Mouse (Mus musculus): ENCODE measurements around the gene Nup85. TPM values are rescaled to one million over a fixed set of nuclear protein-coding genes. Genes with fewer than 3 reads are reported as not detected.
A peak's percentile ranks its signal among the peaks of the same experiment; 100 is the strongest.
"Not testable (repeated sequence)": the region's sequence is repeated elsewhere in the genome, so short reads cannot be mapped to it uniquely, and the experiment has no call there.

Gene Nup85
- polyA plus RNA-seq (2015; fragmentation: Nextera tagmentation; extraction: Ambion mirVana): 150 and 155 TPM in 2 replicates

- peak within 1 kb of the TSS; percentile 74 for H3K4me2 ChIP-seq (replicated peaks)
- 0 out of 2 replicates have a peak, but pooled peaks cover 12% of the 10 kb centered on the region for H3K4me1 ChIP-seq (replicated peaks)
- peak; percentile 96 for ATAC-seq
- H3K27me3 ChIP-seq (replicated peaks): no peaks in the 10 kb centered on the region
- no peaks in the 10 kb centered on the region for H3K9me3 ChIP-seq
- H3K4me3 ChIP-seq (replicated peaks): peak within 1 kb of the TSS; percentile 88
- WGBS: under 1% methylated on average over 42 of the region's 42 CpGs
- peaks cover 22% of the 10 kb centered on the region for H3K36me3 ChIP-seq
- peak within 1 kb of the TSS; percentile 70 for H3K9ac ChIP-seq
- peak within 1 kb of the TSS; percentile 80 for H3K27ac ChIP-seq
Observed at GRCm38 (mm10) chr11:115564064-115564809, at the start of gene Nup85. Nup85 (plus strand) TSS chr11:115564434.

GRCm38 (mm10) chr11:115515021-115515420 lies 49.2 kb upstream of the Nup85 start:
- Histone ChIP-seq H3K9ac (no peak overlapping the region), H3K4me3 (replicated peaks) (no peak overlapping the region), H3K36me3 (no peaks in the 10 kb centered on the region), H3K4me2 (replicated peaks) (no peak overlapping the region), H3K4me1 (replicated peaks) (peaks cover 26% of the 10 kb centered on the region), H3K27ac (no peak overlapping the region), H3K27me3 (replicated peaks) (no peaks in the 10 kb centered on the region), H3K9me3 (no peaks in the 10 kb centered on the region)
- WGBS: 68% methylated on average over 6 of the region's 6 CpGs
- no peak for ATAC-seq

- 73% methylated on average over 5 of the region's 5 CpGs for WGBS
- Histone ChIP-seq H3K4me2 (replicated peaks) (no peak overlapping the region), H3K27me3 (replicated peaks) (no peaks in the 10 kb centered on the region), H3K9me3 (no peaks in the 10 kb centered on the region), H3K27ac (no peak overlapping the region), H3K36me3 (no peaks in the 10 kb centered on the region), H3K4me3 (replicated peaks) (no peak overlapping the region), H3K4me1 (replicated peaks) (peaks cover 11% of the 10 kb centered on the region), H3K9ac (no peak overlapping the region)
- no peak for ATAC-seq
Observed at GRCm38 (mm10) chr11:115516942-115517341, 47.3 kb upstream of the Nup85 start.

- Histone ChIP-seq H3K27me3 (replicated peaks) (no peaks in the 10 kb centered on the region), H3K9ac (no peak overlapping the region), H3K9me3 (no peaks in the 10 kb centered on the region), H3K27ac (no peak overlapping the region), H3K4me1 (replicated peaks) (no peaks in the 10 kb centered on the region), H3K4me3 (replicated peaks) (no peak overlapping the region), H3K4me2 (replicated peaks) (no peak overlapping the region), H3K36me3 (0 out of 2 replicates have a peak, but pooled peaks cover 5% of the 10 kb centered on the region)
- WGBS: 66% methylated on average over 9 of the region's 9 CpGs
- no peak for ATAC-seq
Observed at GRCm38 (mm10) chr11:115518693-115519092, 45.5 kb upstream of the Nup85 start.

- Histone ChIP-seq H3K4me1 (replicated peaks) (no peaks in the 10 kb centered on the region), H3K27me3 (replicated peaks) (no peaks in the 10 kb centered on the region), H3K9ac (no peak overlapping the region), H3K9me3 (no peaks in the 10 kb centered on the region), H3K36me3 (0 out of 2 replicates have a peak, but pooled peaks cover 7% of the 10 kb centered on the region), H3K4me3 (replicated peaks) (no peak overlapping the region), H3K4me2 (replicated peaks) (no peak overlapping the region), H3K27ac (no peak overlapping the region)
- ATAC-seq: no peak
- 86% methylated on average over 3 of the region's 3 CpGs for WGBS
Observed at GRCm38 (mm10) chr11:115519581-115519980, 44.7 kb upstream of the Nup85 start.

- Histone ChIP-seq H3K27ac (no peak overlapping the region), H3K4me3 (replicated peaks) (no peak overlapping the region), H3K4me1 (replicated peaks) (no peaks in the 10 kb centered on the region), H3K36me3 (peaks cover 10% of the 10 kb centered on the region), H3K9me3 (no peaks in the 10 kb centered on the region), H3K27me3 (replicated peaks) (no peaks in the 10 kb centered on the region), H3K4me2 (replicated peaks) (no peak overlapping the region), H3K9ac (no peak overlapping the region)
- ATAC-seq: no peak
- 78% methylated on average over 2 of the region's 2 CpGs for WGBS
Observed at GRCm38 (mm10) chr11:115520218-115520617, 44.0 kb upstream of the Nup85 start.

GRCm38 (mm10) chr11:115521080-115521479 lies 43.2 kb upstream of the Nup85 start:
- Histone ChIP-seq H3K27ac (no peak overlapping the region), H3K4me1 (replicated peaks) (no peaks in the 10 kb centered on the region), H3K9ac (no peak overlapping the region), H3K4me3 (replicated peaks) (no peak overlapping the region), H3K4me2 (replicated peaks) (no peak overlapping the region), H3K36me3 (peaks cover 18% of the 10 kb centered on the region), H3K27me3 (replicated peaks) (no peaks in the 10 kb centered on the region), H3K9me3 (no peaks in the 10 kb centered on the region)
- WGBS: 78% methylated on average over 4 of the region's 4 CpGs
- no peak for ATAC-seq

- no peaks in the 10 kb centered on the region for H3K9me3 ChIP-seq
- no peak overlapping the region for H3K27ac ChIP-seq
- peaks cover 25% of the 10 kb centered on the region for H3K36me3 ChIP-seq
- no peaks in the 10 kb centered on the region for H3K27me3 ChIP-seq (replicated peaks)
- H3K4me2 ChIP-seq (replicated peaks): no peak overlapping the region
- 86% methylated on average over 2 of the region's 2 CpGs for WGBS
- no peak for ATAC-seq
- H3K4me3 ChIP-seq (replicated peaks): no peak overlapping the region
- no peak overlapping the region for H3K9ac ChIP-seq
- no peaks in the 10 kb centered on the region for H3K4me1 ChIP-seq (replicated peaks)
Observed at GRCm38 (mm10) chr11:115522238-115522637, 42.0 kb upstream of the Nup85 start.

- peaks cover 25% of the 10 kb centered on the region for H3K36me3 ChIP-seq
- no peak overlapping the region for H3K9ac ChIP-seq
- ATAC-seq: no peak
- no peak overlapping the region for H3K4me3 ChIP-seq (replicated peaks)
- H3K27me3 ChIP-seq (replicated peaks): no peaks in the 10 kb centered on the region
- no peaks in the 10 kb centered on the region for H3K4me1 ChIP-seq (replicated peaks)
- H3K27ac ChIP-seq: no peak overlapping the region
- H3K9me3 ChIP-seq: no peaks in the 10 kb centered on the region
- WGBS: 73% methylated on average over 2 of the region's 2 CpGs
- H3K4me2 ChIP-seq (replicated peaks): no peak overlapping the region
Observed at GRCm38 (mm10) chr11:115522703-115523102, 41.5 kb upstream of the Nup85 start.

GRCm38 (mm10) chr11:115526446-115526845 lies 37.8 kb upstream of the Nup85 start:
- H3K4me1 ChIP-seq (replicated peaks); H3K9me3 ChIP-seq; ATAC-seq; H3K9ac ChIP-seq; H3K4me3 ChIP-seq (replicated peaks); H3K27ac ChIP-seq; H3K27me3 ChIP-seq (replicated peaks); H3K4me2 ChIP-seq (replicated peaks): not testable (repeated sequence)
- 73% methylated on average over 3 of the region's 3 CpGs for WGBS
- peaks cover 30% of the 10 kb centered on the region for H3K36me3 ChIP-seq

GRCm38 (mm10) chr11:115534759-115535371 lies 29.4 kb upstream of the Nup85 start:
- no peaks in the 10 kb centered on the region for H3K9me3 ChIP-seq
- peaks cover 17% of the 10 kb centered on the region for H3K36me3 ChIP-seq
- peak overlapping the region; percentile 68 for H3K4me2 ChIP-seq (replicated peaks)
- H3K27me3 ChIP-seq (replicated peaks): no peaks in the 10 kb centered on the region
- peak overlapping the region; percentile 100 for H3K27ac ChIP-seq
- 0 out of 2 replicates have a peak, but pooled peaks cover 6% of the 10 kb centered on the region for H3K4me1 ChIP-seq (replicated peaks)
- peak overlapping the region; percentile 94 for H3K4me3 ChIP-seq (replicated peaks)
- WGBS: 2% methylated on average over 11 of the region's 11 CpGs
- H3K9ac ChIP-seq: peak overlapping the region; percentile 98
- ATAC-seq: no peak

- Histone ChIP-seq H3K9ac (peak overlapping the region; percentile 98), H3K4me3 (replicated peaks) (peak overlapping the region; percentile 94), H3K27ac (peak overlapping the region; percentile 100), H3K9me3 (no peaks in the 10 kb centered on the region), H3K27me3 (replicated peaks) (no peaks in the 10 kb centered on the region), H3K36me3 (peaks cover 17% of the 10 kb centered on the region), H3K4me1 (replicated peaks) (0 out of 2 replicates have a peak, but pooled peaks cover 6% of the 10 kb centered on the region), H3K4me2 (replicated peaks) (peak overlapping the region; percentile 68)
- under 1% methylated on average over 49 of the region's 84 CpGs for WGBS
- peak; percentile 81 for ATAC-seq
Observed at GRCm38 (mm10) chr11:115535401-115536037, 28.7 kb upstream of the Nup85 start.
